Mouse (Mus musculus): ENCODE results near the gene Ugt1a8.
"Not testable (repeated sequence)": the region's sequence is repeated elsewhere in the genome, so short reads cannot be mapped to it uniquely, and the experiment has no call there.

- TF ChIP-seq CTCF (IDR thresholded peaks at IDR 0.05); EP300 (IDR thresholded peaks at IDR 0.05; ENCODE audit: insufficient read depth, low read depth, low read length); POLR2A (IDR thresholded peaks at IDR 0.05; ENCODE audit: insufficient read depth, low read depth, low read length): not testable (repeated sequence)
Measured at GRCm38 (mm10) chr1:88109027-88109557, 21.5 kb downstream of the Ugt1a8 start.
